Mouse (Mus musculus) hindbrain, embryonic 13.5 days (tissue): ENCODE data around the gene Alg12. TPM values are rescaled to one million over a fixed set of nuclear protein-coding genes. Genes with fewer than 3 reads are reported as not detected.
A peak's percentile ranks its signal among the peaks of the same experiment; 100 is the strongest.

Source experiments
- ATAC-seq: fragments of 200-750 bp; cut with Nextera tagmentation; 2 replicates; pipeline ENCODE4 v1.8.0; 2017; ENCODE audit warnings: moderate TSS enrichment; ENCODE audit not compliant: low FRiP score
- H3K27ac ChIP-seq: fragments of 300-500 bp; sonication (generic); 2 replicates; pipeline ENCODE4 v1.5.1; 2015; ENCODE audit warnings: inconsistent platforms, mild to moderate bottlenecking, moderate library complexity
- H3K27me3 ChIP-seq: fragments of 300-500 bp; sonication (generic); 2 replicates; pipeline ENCODE4 v1.6.1; 2015; ENCODE audit warnings: mild to moderate bottlenecking, inconsistent platforms
- H3K36me3 ChIP-seq: fragments of 300-500 bp; sonication (generic); 2 replicates; pipeline ENCODE4 v1.6.1; 2015; ENCODE audit warnings: mild to moderate bottlenecking, inconsistent platforms
- H3K4me1 ChIP-seq: fragments of 300-500 bp; sonication (generic); replicated peaks from 2 replicates; pipeline ENCODE4 v1.6.1; 2015; ENCODE audit warnings: inconsistent platforms
- H3K4me2 ChIP-seq: fragments of 300-500 bp; sonication (generic); 2 replicates; pipeline ENCODE4 v1.6.1; 2015; ENCODE audit warnings: inconsistent platforms, mild to moderate bottlenecking, moderate library complexity
- H3K4me3 ChIP-seq: fragments of 300-500 bp; sonication (generic); 2 replicates; pipeline ENCODE4 v1.5.1; 2015; ENCODE audit warnings: mild to moderate bottlenecking, inconsistent platforms
- H3K9ac ChIP-seq: fragments of 300-500 bp; sonication (generic); 2 replicates; pipeline ENCODE4 v1.6.1; 2015; ENCODE audit warnings: mild to moderate bottlenecking, inconsistent platforms
- H3K9me3 ChIP-seq: fragments of 300-500 bp; sonication (generic); 2 replicates; pipeline ENCODE4 v1.6.1; 2016; ENCODE audit warnings: inconsistent platforms
- WGBS: fragments of 180-500 bp; shearing (Covaris S2); methylation state at CpG from one replicate; pipeline ENCODE4 v1.1.7; 2015; 5-methylcytosine and 5-hydroxymethylcytosine counted together
- polyA plus RNA-seq: library from polyadenylated mRNA; unstranded; fragments of >200 nt; fragmentation: Nextera tagmentation; extraction: Ambion mirVana; gene quantifications from 2 replicates; pipeline ENCODE4 v1.2.1, GENCODE M21; 2015

Gene Alg12
- polyA plus RNA-seq, 1 experiment from 2014 or later = 8.1 TPM

DNA sequence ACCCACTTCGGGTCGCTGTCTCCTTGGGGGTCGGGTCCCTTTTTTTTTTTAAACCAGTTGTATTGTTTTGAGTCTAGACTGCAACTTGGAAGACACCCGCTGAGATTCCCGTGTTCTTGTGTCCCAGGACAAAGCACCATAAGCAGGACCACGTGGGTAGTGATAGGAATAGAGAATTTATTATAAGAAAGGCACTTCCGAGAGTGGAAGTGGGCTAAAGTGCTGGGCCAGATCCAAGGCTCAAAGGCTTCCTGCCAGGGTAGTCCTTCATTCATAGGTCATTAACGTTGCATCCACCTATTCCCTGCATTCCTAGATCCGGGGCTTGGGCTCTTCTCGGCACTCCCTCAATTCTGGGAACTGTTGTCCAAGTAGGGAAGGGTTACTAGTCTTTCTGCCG lies 18.9 kb upstream of the Alg12 start:
- H3K27me3 ChIP-seq = no peaks in the 10 kb centered on the region
- WGBS = 2% methylated on average over 11 of the region's 11 CpGs
- no peak overlapping the region for H3K27ac ChIP-seq
- H3K4me2 ChIP-seq = peak overlapping the region; percentile 71
- peak overlapping the region; percentile 45 for H3K4me3 ChIP-seq
- no peak for ATAC-seq
- no peaks in the 10 kb centered on the region for H3K9me3 ChIP-seq
- H3K4me1 ChIP-seq = peaks cover 38% of the 10 kb centered on the region
- H3K36me3 ChIP-seq = no peaks in the 10 kb centered on the region
- H3K9ac ChIP-seq = peak overlapping the region; percentile 71

- Histone ChIP-seq H3K36me3 (no peaks in the 10 kb centered on the region), H3K27ac (peak overlapping the region; percentile 44; the same call in 1 of the 2 replicates), H3K27me3 (no peaks in the 10 kb centered on the region), H3K4me3 (peak overlapping the region; percentile 45), H3K4me2 (peak overlapping the region; percentile 71), H3K9me3 (no peaks in the 10 kb centered on the region), H3K4me1 (peaks cover 38% of the 10 kb centered on the region), H3K9ac (peak overlapping the region; percentile 71)
- ATAC-seq = peak; percentile 53
- under 1% methylated on average over 39 of the region's 39 CpGs for WGBS
Measured at GRCm38 (mm10) chr15:88837199-88837932, 18.2 kb upstream of the Alg12 start.

GRCm38 (mm10) chr15:88836571-88836970 lies 17.5 kb upstream of the Alg12 start:
- Histone ChIP-seq H3K4me3 (0 out of 2 replicates have a peak overlapping the region, but pooled peaks have one; percentile 45), H3K27me3 (no peaks in the 10 kb centered on the region), H3K9ac (no peak overlapping the region), H3K27ac (no peak overlapping the region), H3K36me3 (no peaks in the 10 kb centered on the region), H3K4me2 (peak overlapping the region; percentile 71), H3K4me1 (peaks cover 35% of the 10 kb centered on the region), H3K9me3 (no peaks in the 10 kb centered on the region)
- ATAC-seq = no peak
- 68% methylated on average over 5 of the region's 5 CpGs for WGBS

- Histone ChIP-seq H3K27ac (no peak overlapping the region), H3K4me1 (peaks cover 33% of the 10 kb centered on the region), H3K36me3 (no peaks in the 10 kb centered on the region), H3K4me2 (no peak overlapping the region), H3K4me3 (no peak overlapping the region), H3K27me3 (no peaks in the 10 kb centered on the region), H3K9me3 (no peaks in the 10 kb centered on the region), H3K9ac (no peak overlapping the region)
- no peak for ATAC-seq
- WGBS = 80% methylated on average over 6 of the region's 6 CpGs
Measured at GRCm38 (mm10) chr15:88836031-88836430, 16.9 kb upstream of the Alg12 start.

DNA sequence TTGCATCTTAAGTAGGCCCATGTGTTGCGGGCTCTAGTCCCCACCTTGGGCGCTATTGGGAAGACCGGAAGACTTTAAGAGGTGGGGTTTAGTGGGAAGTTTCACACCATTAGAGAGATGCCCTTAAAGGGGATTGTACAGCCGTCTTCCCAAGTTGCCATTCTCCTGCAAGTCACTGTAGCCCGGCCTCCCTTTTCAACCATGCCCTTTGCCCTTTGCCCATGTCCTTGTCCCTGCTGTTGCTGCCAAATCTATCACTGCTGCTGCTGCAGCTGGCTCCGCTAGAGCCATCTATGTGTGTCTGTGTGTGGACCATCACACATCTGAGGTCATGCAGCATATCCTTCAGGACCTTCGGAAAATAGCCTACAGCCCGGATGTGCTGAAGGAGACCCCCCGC lies 13.4 kb upstream of the Alg12 start:
- 81% methylated on average over 9 of the region's 9 CpGs for WGBS
- no peak overlapping the region for H3K4me3 ChIP-seq
- no peak for ATAC-seq
- no peak overlapping the region for H3K4me2 ChIP-seq
- H3K27me3 ChIP-seq = no peaks in the 10 kb centered on the region
- no peaks in the 10 kb centered on the region for H3K36me3 ChIP-seq
- peaks cover 19% of the 10 kb centered on the region for H3K4me1 ChIP-seq
- no peak overlapping the region for H3K9ac ChIP-seq
- H3K27ac ChIP-seq = no peak overlapping the region
- no peaks in the 10 kb centered on the region for H3K9me3 ChIP-seq

GRCm38 (mm10) chr15:88831482-88831881 lies 12.4 kb upstream of the Alg12 start:
- H3K4me1 ChIP-seq = peaks cover 11% of the 10 kb centered on the region
- ATAC-seq = no peak
- no peaks in the 10 kb centered on the region for H3K9me3 ChIP-seq
- H3K27me3 ChIP-seq = no peaks in the 10 kb centered on the region
- no peak overlapping the region for H3K27ac ChIP-seq
- peaks cover 6% of the 10 kb centered on the region for H3K36me3 ChIP-seq
- no peak overlapping the region for H3K4me3 ChIP-seq
- H3K9ac ChIP-seq = no peak overlapping the region
- WGBS = 67% methylated on average over 5 of the region's 5 CpGs
- H3K4me2 ChIP-seq = no peak overlapping the region

DNA sequence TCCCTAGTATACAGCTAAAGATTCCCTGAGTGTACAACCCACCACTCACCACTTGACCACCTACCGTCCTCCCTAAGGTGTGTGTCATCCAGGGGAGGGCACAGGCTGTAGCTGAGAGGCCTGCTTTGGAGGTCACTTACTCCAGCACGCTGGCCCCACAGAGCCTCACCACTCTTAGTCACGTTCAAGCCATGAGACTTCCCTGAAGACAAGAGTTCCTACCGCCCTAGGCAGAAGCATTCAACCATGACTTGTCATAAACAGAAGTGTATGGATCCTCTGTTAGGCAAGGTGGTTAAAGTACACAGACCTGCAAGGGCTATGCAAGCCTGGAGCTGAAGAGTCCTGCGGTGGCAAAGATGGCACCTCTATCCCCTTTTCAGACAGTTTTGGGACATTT lies 11.6 kb upstream of the Alg12 start:
- no peak for ATAC-seq
- WGBS = 84% methylated on average over 5 of the region's 5 CpGs

DNA sequence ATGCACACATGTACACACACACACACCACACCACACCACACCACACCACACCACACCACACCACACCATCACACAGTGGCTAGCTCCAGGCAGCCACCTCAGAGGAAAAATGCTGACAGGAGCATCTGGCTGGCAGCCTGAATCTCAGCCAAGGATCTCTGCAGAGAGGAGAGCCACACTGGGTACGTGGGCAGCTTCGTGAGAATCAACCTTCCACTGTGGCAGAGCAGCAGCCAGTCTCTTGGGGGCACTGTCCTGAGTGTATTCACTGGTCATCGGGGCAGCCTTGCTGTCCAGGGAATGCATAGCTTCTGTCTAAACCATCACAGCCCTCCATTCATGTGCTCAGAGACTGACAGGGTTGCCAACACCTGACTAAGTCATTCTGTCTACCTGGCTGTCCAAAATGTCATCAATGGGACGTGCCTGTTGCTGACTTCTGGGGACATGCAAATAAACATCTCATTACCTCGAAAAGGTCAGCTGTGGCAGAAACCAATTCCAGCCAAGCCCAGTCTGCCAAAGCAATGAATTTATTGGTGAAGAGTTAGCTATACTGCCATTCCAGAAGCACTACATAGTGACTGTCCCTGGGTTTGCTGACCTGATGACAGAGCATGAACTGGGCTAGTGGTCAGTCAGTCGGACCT lies 10.8 kb upstream of the Alg12 start:
- Histone ChIP-seq H3K36me3 (peaks cover 22% of the 10 kb centered on the region), H3K27me3 (no peaks in the 10 kb centered on the region), H3K9me3 (no peaks in the 10 kb centered on the region), H3K4me1 (peaks cover 10% of the 10 kb centered on the region), H3K4me3 (no peak overlapping the region), H3K27ac (no peak overlapping the region), H3K9ac (no peak overlapping the region), H3K4me2 (no peak overlapping the region)
- 81% methylated on average over 6 of the region's 6 CpGs for WGBS
- no peak for ATAC-seq

More for the DNA sequence above, 11.6 kb upstream of the Alg12 start:
- Histone ChIP-seq H3K9me3 (no peaks in the 10 kb centered on the region), H3K4me1 (peaks cover 10% of the 10 kb centered on the region), H3K27ac (no peak overlapping the region), H3K4me2 (no peak overlapping the region), H3K27me3 (no peaks in the 10 kb centered on the region), H3K36me3 (peaks cover 14% of the 10 kb centered on the region), H3K4me3 (no peak overlapping the region), H3K9ac (no peak overlapping the region)

DNA sequence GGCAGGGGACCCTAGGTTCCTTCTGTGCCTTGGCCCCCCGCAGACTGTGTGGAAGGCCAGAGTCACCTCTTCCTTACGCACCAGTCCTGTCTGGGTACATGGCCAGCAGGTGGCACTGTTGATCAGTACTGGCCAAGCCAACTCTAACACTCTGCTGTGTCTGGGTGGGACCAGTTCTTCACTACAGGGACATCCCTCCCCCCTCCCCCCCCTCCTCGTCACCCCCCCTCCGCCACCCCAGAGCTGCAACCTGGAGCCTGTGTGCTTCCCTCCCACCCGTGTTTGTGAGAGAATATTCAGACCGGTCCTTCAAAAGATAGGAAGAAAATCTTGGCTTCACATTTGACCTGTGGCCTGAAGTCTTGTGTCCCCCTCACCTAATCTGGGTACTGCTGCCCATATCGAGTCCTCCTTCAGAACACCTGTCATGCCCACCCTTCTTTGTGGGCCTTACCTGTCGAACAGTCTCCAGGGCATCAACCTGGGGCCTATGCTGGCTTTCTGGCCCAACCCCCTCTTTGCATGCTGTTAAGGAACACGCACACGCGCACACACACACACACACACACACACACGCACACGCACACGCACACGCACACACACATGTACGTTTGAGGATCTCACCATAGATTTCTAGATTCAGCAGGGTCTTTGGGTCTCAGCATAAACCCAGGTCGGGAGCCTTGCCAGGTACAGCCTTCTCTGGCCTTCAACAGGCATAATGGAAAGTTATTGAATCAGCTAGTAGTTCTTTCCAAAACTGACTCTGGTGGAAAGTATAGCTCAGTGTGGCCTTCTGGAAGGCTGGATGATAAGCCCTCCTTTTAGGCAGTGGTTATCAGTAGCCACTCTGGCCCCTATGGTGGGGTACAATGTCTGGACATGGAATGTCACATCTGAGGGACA lies 9.9 kb upstream of the Alg12 start:
- no peaks in the 10 kb centered on the region for H3K9me3 ChIP-seq
- no peak overlapping the region for H3K4me3 ChIP-seq
- peak; percentile 92 for ATAC-seq
- no peak overlapping the region for H3K4me2 ChIP-seq
- no peak overlapping the region for H3K9ac ChIP-seq
- H3K4me1 ChIP-seq = peaks cover 10% of the 10 kb centered on the region
- no peaks in the 10 kb centered on the region for H3K27me3 ChIP-seq
- 55% methylated on average over 17 of the region's 17 CpGs for WGBS
- H3K36me3 ChIP-seq = peaks cover 31% of the 10 kb centered on the region
- no peak overlapping the region for H3K27ac ChIP-seq

GRCm38 (mm10) chr15:88827991-88828799 lies 9.1 kb upstream of the Alg12 start:
- Histone ChIP-seq H3K4me1 (peaks cover 10% of the 10 kb centered on the region), H3K4me3 (no peak overlapping the region), H3K27me3 (no peaks in the 10 kb centered on the region), H3K27ac (no peak overlapping the region), H3K36me3 (peaks cover 39% of the 10 kb centered on the region), H3K4me2 (no peak overlapping the region), H3K9me3 (no peaks in the 10 kb centered on the region), H3K9ac (no peak overlapping the region)
- peak; percentile 52; the same call in 1 of the 2 replicates for ATAC-seq
- WGBS = 30% methylated on average over 9 of the region's 9 CpGs

- Histone ChIP-seq H3K27ac (no peak overlapping the region), H3K9ac (no peak overlapping the region), H3K4me1 (peaks cover 10% of the 10 kb centered on the region), H3K4me2 (no peak overlapping the region), H3K27me3 (no peaks in the 10 kb centered on the region), H3K9me3 (no peaks in the 10 kb centered on the region), H3K36me3 (peaks cover 46% of the 10 kb centered on the region), H3K4me3 (no peak overlapping the region)
- WGBS = 93% methylated on average over 6 of the region's 6 CpGs
- no peak for ATAC-seq
Measured at GRCm38 (mm10) chr15:88827466-88827865, 8.3 kb upstream of the Alg12 start.
